Mouse (Mus musculus): ENCODE data around the gene Pkd2l1.
A peak's percentile ranks its signal among the peaks of the same experiment; 100 is the strongest.

The Pkd2l1 gene

GRCm38 (mm10) chr19:44192342-44192741, at the start of gene Pkd2l1:
TSS of gene Pkd2l1 (minus strand) at chr19:44192442.
- DNase-seq = no peak

- DNase-seq = no peak
Observed at GRCm38 (mm10) chr19:44238906-44239305, 46.7 kb upstream of the Pkd2l1 start.

- no peak for DNase-seq
Observed at GRCm38 (mm10) chr19:44237471-44238006, 45.3 kb upstream of the Pkd2l1 start.

- no peak for DNase-seq
Observed at GRCm38 (mm10) chr19:44231608-44232151, 39.4 kb upstream of the Pkd2l1 start.

GRCm38 (mm10) chr19:44230212-44230611, 38.0 kb upstream of the Pkd2l1 start:
- DNase-seq = no peak

- DNase-seq = no peak
Observed at GRCm38 (mm10) chr19:44229776-44230175, 37.5 kb upstream of the Pkd2l1 start.

- DNase-seq = no peak
Observed at GRCm38 (mm10) chr19:44225728-44226127, 33.5 kb upstream of the Pkd2l1 start.

GRCm38 (mm10) chr19:44217958-44218525, 25.8 kb upstream of the Pkd2l1 start:
- DNase-seq = no peak

- DNase-seq = no peak
Observed at GRCm38 (mm10) chr19:44215255-44215654, 23.0 kb upstream of the Pkd2l1 start.

- no peak for DNase-seq
Observed at GRCm38 (mm10) chr19:44207079-44207478, 14.8 kb upstream of the Pkd2l1 start.

GRCm38 (mm10) chr19:44203015-44203564, 10.8 kb upstream of the Pkd2l1 start, which contains the start of gene Scd3:
TSS of gene Scd3 (plus strand) at chr19:44203269.
- no peak for DNase-seq

- no peak for DNase-seq
Observed at GRCm38 (mm10) chr19:44198964-44199363, 6.7 kb upstream of the Pkd2l1 start.

GRCm38 (mm10) chr19:44198494-44198893, 6.3 kb upstream of the Pkd2l1 start:
- no peak for DNase-seq

GRCm38 (mm10) chr19:44197053-44197852, 5.0 kb upstream of the Pkd2l1 start:
- no peak for DNase-seq

- peak; percentile 80 for DNase-seq
Observed at GRCm38 (mm10) chr19:44195138-44195537, 2.9 kb upstream of the Pkd2l1 start.

- peak; percentile 76 for DNase-seq
Observed at GRCm38 (mm10) chr19:44193906-44194305, 1.7 kb upstream of the Pkd2l1 start.

- no peak for DNase-seq
Observed at GRCm38 (mm10) chr19:44189056-44189455, 3.2 kb downstream of the Pkd2l1 start.

- DNase-seq = no peak
Observed at GRCm38 (mm10) chr19:44183968-44184367, 8.3 kb downstream of the Pkd2l1 start.

GRCm38 (mm10) chr19:44180502-44180901, 11.7 kb downstream of the Pkd2l1 start:
- no peak for DNase-seq

GRCm38 (mm10) chr19:44176741-44177140, 15.5 kb downstream of the Pkd2l1 start:
- no peak for DNase-seq

GRCm38 (mm10) chr19:44174835-44175234, 17.4 kb downstream of the Pkd2l1 start:
- DNase-seq = no peak

GRCm38 (mm10) chr19:44161515-44161914, 30.7 kb downstream of the Pkd2l1 start:
- DNase-seq = no peak

- DNase-seq = no peak
Observed at GRCm38 (mm10) chr19:44159386-44159785, 32.9 kb downstream of the Pkd2l1 start.

- no peak for DNase-seq
Observed at GRCm38 (mm10) chr19:44157005-44157404, 35.2 kb downstream of the Pkd2l1 start.

All from lung, postnatal 10 days (tissue).